ENCODE assay signal across 9 mouse cellular contexts in the genomic region with DNA sequence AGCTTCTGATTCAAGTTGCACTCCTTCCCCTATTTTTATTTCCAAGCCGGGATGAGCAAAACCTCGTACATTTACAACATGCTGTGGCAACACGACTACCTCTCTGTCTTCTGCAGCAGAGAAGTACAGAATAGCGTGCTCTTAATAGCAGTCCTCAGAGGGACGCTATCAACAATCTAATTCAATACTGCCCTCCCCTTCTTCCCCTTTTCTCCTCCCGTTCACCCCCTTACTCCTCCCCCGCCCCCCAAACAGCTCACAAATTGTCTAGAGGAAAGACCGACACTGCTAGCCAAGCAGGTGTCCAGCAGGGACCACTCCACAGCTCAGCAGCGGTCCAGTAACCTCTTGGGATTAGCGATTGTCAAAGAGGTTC.
DNase-seq lines count a peak whose midpoint lies in the region; ATAC-seq and TF ChIP-seq lines count a peak whose summit lies in the region.
"Had no signal": no experiment of that assay in that cellular context is flagged by ENCODE, and none has a peak within 500 bp of the region (broad histone marks: within the 10 kb centered on the region; RNA-seq: fewer than 3 reads in every experiment).

No protein-coding gene starts in this region.

- ATAC-seq in heart, postnatal 0 days (ENCODE audit: insufficient read depth, low read depth), result no peak
- ATAC-seq in hindbrain, embryonic 13.5 days (ENCODE audit: low FRiP score), result peak; percentile 74
- peak; percentile 79 for ATAC-seq in neural tube, embryonic 14.5 days (ENCODE audit: low read depth)

- no peak for TF ChIP-seq CTCF in heart, postnatal 0 days (IDR thresholded peaks at IDR 0.05; ENCODE audit: low read depth)

- peak overlapping the region; percentile 50 for H3K4me2 ChIP-seq in heart, postnatal 0 days (ENCODE audit: low read depth, low read length)
- peak overlapping the region; percentile 51 for H3K4me2 ChIP-seq in hindbrain, embryonic 13.5 days
- H3K4me2 ChIP-seq in neural tube, embryonic 14.5 days (ENCODE audit: low read depth, low read length), result peak overlapping the region; percentile 43
- H3K4me2 ChIP-seq: lung, embryonic 15.5 days had no signal

- no peak for TF ChIP-seq EP300 in heart, postnatal 0 days (IDR thresholded peaks at IDR 0.05; ENCODE audit: low read depth)

- H3K36me3 ChIP-seq in heart, postnatal 0 days (replicated peaks; ENCODE audit: control insufficient read depth, insufficient read depth, low read length), result no peaks in the 10 kb centered on the region
- no peaks in the 10 kb centered on the region for H3K36me3 ChIP-seq in forebrain, embryonic 10.5 days (replicated peaks)
- no peaks in the 10 kb centered on the region for H3K36me3 ChIP-seq in hindbrain, embryonic 13.5 days
- H3K36me3 ChIP-seq in neural tube, embryonic 14.5 days (ENCODE audit: control insufficient read depth, insufficient read depth, low read length), result no peaks in the 10 kb centered on the region
- H3K36me3 ChIP-seq: lung, embryonic 15.5 days had no signal

- DNase-seq in heart, postnatal 0 days (ENCODE audit: low spot score), result no peak
- DNase-seq in heart, adult 11 months, result no peak
- DNase-seq in forebrain, embryonic 10.5 days (ENCODE audit: extremely low spot score, low spot score), result peak; percentile 14
- no peak for DNase-seq in urinary bladder, postnatal 4 days (ENCODE audit: low spot score in 2 of 2)
- DNase-seq in thymus, postnatal 25 days, result no peak
- DNase-seq: gastrocnemius, postnatal 10 days had no signal

- H3K4me1 ChIP-seq in heart, postnatal 0 days (ENCODE audit: control insufficient read depth, insufficient read depth), result no peaks in the 10 kb centered on the region
- H3K4me1 ChIP-seq in forebrain, embryonic 10.5 days, result peaks cover 10% of the 10 kb centered on the region
- no peaks in the 10 kb centered on the region for H3K4me1 ChIP-seq in hindbrain, embryonic 13.5 days (replicated peaks)
- 0 out of 2 replicates have a peak, but pooled peaks cover 2% of the 10 kb centered on the region for H3K4me1 ChIP-seq in neural tube, embryonic 14.5 days (ENCODE audit: control insufficient read depth, insufficient read depth, low read length)
- H3K4me1 ChIP-seq: lung, embryonic 15.5 days had no signal

- peak overlapping the region; percentile 32 for H3K4me3 ChIP-seq in heart, postnatal 0 days (ENCODE audit: low read depth, low read length)
- peak overlapping the region; percentile 37 for H3K4me3 ChIP-seq in forebrain, embryonic 10.5 days
- H3K4me3 ChIP-seq in hindbrain, embryonic 13.5 days, result peak overlapping the region; percentile 34
- H3K4me3 ChIP-seq in neural tube, embryonic 14.5 days (ENCODE audit: low read depth, low read length), result peak overlapping the region; percentile 32
- H3K4me3 ChIP-seq: lung, embryonic 15.5 days had no signal

- H3K9me3 ChIP-seq in heart, postnatal 0 days (replicated peaks; ENCODE audit: control insufficient read depth, low read length), result no peaks in the 10 kb centered on the region
- no peaks in the 10 kb centered on the region for H3K9me3 ChIP-seq in forebrain, embryonic 10.5 days
- no peaks in the 10 kb centered on the region for H3K9me3 ChIP-seq in hindbrain, embryonic 13.5 days
- H3K9me3 ChIP-seq in neural tube, embryonic 14.5 days (ENCODE audit: control insufficient read depth, low read length), result no peaks in the 10 kb centered on the region
- H3K9me3 ChIP-seq: lung, embryonic 15.5 days had no signal

- no peak overlapping the region for H3K9ac ChIP-seq in heart, postnatal 0 days (replicated peaks; ENCODE audit: low read depth, low read length)
- peak overlapping the region; percentile 60 for H3K9ac ChIP-seq in hindbrain, embryonic 13.5 days
- H3K9ac ChIP-seq in neural tube, embryonic 14.5 days (replicated peaks; ENCODE audit: low read depth, low read length), result peak overlapping the region; percentile 52; the same call in 1 of the 2 replicates
- H3K9ac ChIP-seq: lung, embryonic 15.5 days had no signal

- H3K27me3 ChIP-seq in heart, postnatal 0 days (ENCODE audit: control insufficient read depth, insufficient read depth, low read length), result no peaks in the 10 kb centered on the region
- H3K27me3 ChIP-seq in forebrain, embryonic 10.5 days (ENCODE audit: poor library complexity, severe bottlenecking), result no peaks in the 10 kb centered on the region
- no peaks in the 10 kb centered on the region for H3K27me3 ChIP-seq in hindbrain, embryonic 13.5 days
- no peaks in the 10 kb centered on the region for H3K27me3 ChIP-seq in neural tube, embryonic 14.5 days (ENCODE audit: control insufficient read depth, insufficient read depth, low read length)
- H3K27me3 ChIP-seq: lung, embryonic 15.5 days had no signal

- peak overlapping the region; percentile 58 for H3K27ac ChIP-seq in heart, postnatal 0 days (ENCODE audit: low read depth)
- peak overlapping the region; percentile 30; the same call in 1 of the 2 replicates for H3K27ac ChIP-seq in forebrain, embryonic 10.5 days
- H3K27ac ChIP-seq in hindbrain, embryonic 13.5 days, result peak overlapping the region; percentile 80
- peak overlapping the region; percentile 76 for H3K27ac ChIP-seq in neural tube, embryonic 14.5 days (ENCODE audit: low read depth, low read length)
- H3K27ac ChIP-seq: lung, embryonic 15.5 days had no signal

- 33% methylated on average over 10 of the region's 10 CpGs for WGBS in heart, postnatal 0 days
- WGBS in forebrain, embryonic 10.5 days, result 16% methylated on average over 10 of the region's 10 CpGs
- 19% methylated on average over 10 of the region's 10 CpGs for WGBS in hindbrain, embryonic 13.5 days
- WGBS in neural tube, embryonic 14.5 days, result 22% methylated on average over 10 of the region's 10 CpGs

Comparison
In these comparisons a context has a peak if more than half of its experiments do, and no peak if none do; other contexts are left out.
1. H3K27ac ChIP-seq: peak in every context shown above with its lines; median percentile 80 in hindbrain, embryonic 13.5 days; 76 in neural tube, embryonic 14.5 days; 58 in heart, postnatal 0 days; 30 in forebrain, embryonic 10.5 days.